Mouse (Mus musculus): ENCODE results near the gene Dync1h1. TPM values are rescaled to one million over a fixed set of nuclear protein-coding genes. Genes with fewer than 3 reads are reported as not detected.
A peak's percentile ranks its signal among the peaks of the same experiment; 100 is the strongest.

Gene Dync1h1
- total and polyA plus RNA-seq, 3 experiments = 111 to 168 (median 135) TPM

DNA sequence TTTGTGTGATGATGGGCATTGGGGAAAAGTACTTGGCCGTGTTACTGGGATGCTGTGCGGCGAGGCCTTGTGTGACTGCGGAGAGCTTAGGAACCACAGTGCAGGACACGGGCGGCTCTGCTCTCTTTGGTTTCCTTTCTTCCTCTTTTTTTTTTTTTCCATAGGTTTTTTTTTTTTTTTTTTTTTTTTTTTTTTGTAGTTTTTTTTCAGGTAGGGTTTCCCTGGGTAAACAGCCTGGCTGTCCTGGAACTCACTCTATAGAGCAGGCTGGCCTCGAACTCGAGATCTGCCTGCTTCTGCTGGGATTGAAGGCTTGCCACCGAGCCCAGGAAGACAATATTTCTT lies 7.9 kb downstream of the Dync1h1 start:
- no peak overlapping the region for H3K4me3 ChIP-seq
- 40% methylated on average over 9 of the region's 9 CpGs for WGBS
- H3K27me3 ChIP-seq (ENCODE audit: control insufficient read depth, insufficient read depth, low read length) = no peaks in the 10 kb centered on the region
- H3K27ac ChIP-seq = peak overlapping the region; percentile 36; the same call in 1 of the 2 replicates
- TF ChIP-seq EP300 (IDR thresholded peaks at IDR 0.05; ENCODE audit: insufficient read depth, low read depth, low read length) (no peak), CTCF (IDR thresholded peaks at IDR 0.05) (no peak), POLR2A (IDR thresholded peaks at IDR 0.05; ENCODE audit: insufficient read depth, low read depth, low read length) (no peak)
- peaks cover 8% of the 10 kb centered on the region for H3K79me2 ChIP-seq (replicated peaks; ENCODE audit: control insufficient read depth, insufficient read depth, low read length)
- no peak overlapping the region for H3K9ac ChIP-seq (ENCODE audit: low read depth, low read length)
- intact Hi-C loops (cut with DNase I) = no loop called here
- DNase-seq = no peak
- peaks cover 12% of the 10 kb centered on the region for H3K4me1 ChIP-seq (ENCODE audit: control insufficient read depth, insufficient read depth, low read length)
- H3K36me3 ChIP-seq (ENCODE audit: control insufficient read depth, insufficient read depth, low read length) = no peaks in the 10 kb centered on the region

DNA sequence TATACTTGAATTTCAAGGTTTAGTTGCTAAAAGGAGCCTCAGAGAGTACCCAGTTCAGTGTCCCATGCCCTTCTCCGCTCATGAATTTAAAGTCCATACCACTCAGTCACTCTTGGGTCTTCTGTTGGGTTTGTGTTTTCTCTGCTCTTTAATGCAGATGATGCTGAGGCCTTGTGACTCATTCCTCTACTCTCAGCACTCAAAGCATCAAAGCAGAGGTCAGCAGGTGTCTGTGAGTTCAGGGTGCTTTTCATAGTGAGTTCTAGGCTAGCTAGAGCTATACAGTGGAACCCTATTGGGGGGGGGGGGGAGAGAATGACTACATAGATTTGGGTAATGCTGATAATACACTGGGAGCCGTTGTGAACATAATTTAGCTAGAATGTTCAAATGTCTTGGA lies 9.5 kb downstream of the Dync1h1 start:
- H3K36me3 ChIP-seq (ENCODE audit: control insufficient read depth, insufficient read depth, low read length) = no peaks in the 10 kb centered on the region
- no peak overlapping the region for H3K9ac ChIP-seq (ENCODE audit: low read depth, low read length)
- intact Hi-C loops (cut with DNase I) = no loop called here
- H3K4me3 ChIP-seq = no peak overlapping the region
- 85% methylated on average over 2 of the region's 2 CpGs for whole genome bisulfite sequencing
- H3K27me3 ChIP-seq (ENCODE audit: control insufficient read depth, insufficient read depth, low read length) = no peaks in the 10 kb centered on the region
- no peak overlapping the region for H3K27ac ChIP-seq
- TF ChIP-seq CTCF (IDR thresholded peaks at IDR 0.05) = no peak
- TF ChIP-seq POLR2A (IDR thresholded peaks at IDR 0.05; ENCODE audit: insufficient read depth, low read depth, low read length) = no peak
- TF ChIP-seq EP300 (IDR thresholded peaks at IDR 0.05; ENCODE audit: insufficient read depth, low read depth, low read length) = no peak
- H3K79me2 ChIP-seq (replicated peaks; ENCODE audit: control insufficient read depth, insufficient read depth, low read length) = peaks cover 7% of the 10 kb centered on the region
- peaks cover 10% of the 10 kb centered on the region for H3K4me1 ChIP-seq (ENCODE audit: control insufficient read depth, insufficient read depth, low read length)
- DNase-seq = no peak

DNA sequence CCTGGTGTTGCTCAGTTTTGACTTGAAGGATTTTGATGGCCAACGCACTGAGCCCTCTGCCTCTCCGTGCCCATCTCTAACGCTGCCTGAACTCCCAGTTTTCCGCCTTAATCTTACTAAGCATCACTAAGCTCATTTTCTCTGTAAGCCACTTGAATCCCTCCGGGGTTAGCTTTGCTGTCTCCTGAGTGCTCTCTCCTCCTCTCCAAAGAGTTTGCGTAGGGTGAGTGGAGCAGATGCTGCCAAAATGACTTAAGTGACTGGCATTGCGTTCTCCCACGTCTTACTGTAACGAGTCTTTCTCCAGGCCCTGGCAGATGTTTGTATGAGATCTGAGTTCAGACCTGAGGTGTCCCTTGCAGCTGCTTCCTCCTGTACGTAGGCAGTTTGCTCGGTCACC lies 28.8 kb downstream of the Dync1h1 start:
- intact Hi-C loops (cut with DNase I) = loop anchor here (5.0 kb wide), 1 partner anchor 37 kb away; no protein-coding TSS in a partner anchor

GRCm38 (mm10) chr12:110636293-110636692 lies 35.0 kb downstream of the Dync1h1 start:
- no peak for DNase-seq
- TF ChIP-seq POLR2A (IDR thresholded peaks at IDR 0.05; ENCODE audit: insufficient read depth, low read depth, low read length) (no peak), CTCF (IDR thresholded peaks at IDR 0.05) (no peak), EP300 (IDR thresholded peaks at IDR 0.05; ENCODE audit: insufficient read depth, low read depth, low read length) (no peak)
- Histone ChIP-seq H3K4me3 (no peak overlapping the region), H3K27me3 (ENCODE audit: control insufficient read depth, insufficient read depth, low read length) (no peaks in the 10 kb centered on the region), H3K36me3 (ENCODE audit: control insufficient read depth, insufficient read depth, low read length) (no peaks in the 10 kb centered on the region), H3K27ac (no peak overlapping the region), H3K79me2 (replicated peaks; ENCODE audit: control insufficient read depth, insufficient read depth, low read length) (no peaks in the 10 kb centered on the region), H3K9ac (ENCODE audit: low read depth, low read length) (no peak overlapping the region), H3K4me1 (ENCODE audit: control insufficient read depth, insufficient read depth, low read length) (no peaks in the 10 kb centered on the region)
- WGBS = 92% methylated on average over 12 of the region's 12 CpGs
- intact Hi-C loops (cut with DNase I) = no loop called here

More for the DNA sequence above, 28.8 kb downstream of the Dync1h1 start:
- no peaks in the 10 kb centered on the region for H3K4me1 ChIP-seq (ENCODE audit: control insufficient read depth, insufficient read depth, low read length)
- no peak for DNase-seq
- no peaks in the 10 kb centered on the region for H3K36me3 ChIP-seq (ENCODE audit: control insufficient read depth, insufficient read depth, low read length)
- 91% methylated on average over 11 of the region's 11 CpGs for WGBS
- H3K27me3 ChIP-seq (ENCODE audit: control insufficient read depth, insufficient read depth, low read length) = no peaks in the 10 kb centered on the region
- no peak overlapping the region for H3K27ac ChIP-seq
- H3K9ac ChIP-seq (ENCODE audit: low read depth, low read length) = no peak overlapping the region
- H3K79me2 ChIP-seq (replicated peaks; ENCODE audit: control insufficient read depth, insufficient read depth, low read length) = no peaks in the 10 kb centered on the region
- H3K4me3 ChIP-seq = no peak overlapping the region
- no peak for TF ChIP-seq POLR2A (IDR thresholded peaks at IDR 0.05; ENCODE audit: insufficient read depth, low read depth, low read length)
- no peak for TF ChIP-seq CTCF (IDR thresholded peaks at IDR 0.05)
- TF ChIP-seq EP300 (IDR thresholded peaks at IDR 0.05; ENCODE audit: insufficient read depth, low read depth, low read length) = no peak

GRCm38 (mm10) chr12:110637507-110638114 lies 36.4 kb downstream of the Dync1h1 start:
- no peak for DNase-seq
- H3K36me3 ChIP-seq (ENCODE audit: control insufficient read depth, insufficient read depth, low read length) = no peaks in the 10 kb centered on the region
- 89% methylated on average over 13 of the region's 13 CpGs for WGBS
- H3K9ac ChIP-seq (ENCODE audit: low read depth, low read length) = no peak overlapping the region
- H3K27me3 ChIP-seq (ENCODE audit: control insufficient read depth, insufficient read depth, low read length) = no peaks in the 10 kb centered on the region
- no peaks in the 10 kb centered on the region for H3K79me2 ChIP-seq (replicated peaks; ENCODE audit: control insufficient read depth, insufficient read depth, low read length)
- H3K4me1 ChIP-seq (ENCODE audit: control insufficient read depth, insufficient read depth, low read length) = no peaks in the 10 kb centered on the region
- no peak overlapping the region for H3K27ac ChIP-seq
- H3K4me3 ChIP-seq = no peak overlapping the region
- intact Hi-C loops (cut with DNase I) = no loop called here
- TF ChIP-seq CTCF (IDR thresholded peaks at IDR 0.05) = no peak
- TF ChIP-seq POLR2A (IDR thresholded peaks at IDR 0.05; ENCODE audit: insufficient read depth, low read depth, low read length) = no peak
- no peak for TF ChIP-seq EP300 (IDR thresholded peaks at IDR 0.05; ENCODE audit: insufficient read depth, low read depth, low read length)

DNA sequence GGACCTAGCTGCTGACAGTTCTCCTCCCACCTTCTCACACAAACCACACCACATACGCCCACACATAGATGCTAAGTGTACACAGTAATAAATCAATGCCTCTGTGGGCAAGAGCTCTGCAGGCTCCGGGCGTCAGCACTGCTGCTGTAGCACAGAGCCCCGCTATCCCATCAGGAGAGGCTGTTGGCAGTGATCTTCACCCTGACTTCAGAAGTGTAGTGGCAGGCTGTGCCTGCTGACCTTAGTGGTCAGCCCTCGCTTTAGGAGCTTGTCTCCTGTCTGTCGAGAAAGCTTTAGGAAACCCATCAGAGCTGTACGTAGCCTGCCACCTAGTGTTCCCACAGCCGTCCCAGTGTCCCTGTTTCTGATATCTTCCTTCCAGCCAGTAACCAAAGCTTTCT lies 49.0 kb downstream of the Dync1h1 start:
- Histone ChIP-seq H3K4me1 (ENCODE audit: control insufficient read depth, insufficient read depth, low read length) (no peaks in the 10 kb centered on the region), H3K4me3 (no peak overlapping the region), H3K27ac (no peak overlapping the region), H3K36me3 (ENCODE audit: control insufficient read depth, insufficient read depth, low read length) (no peaks in the 10 kb centered on the region), H3K79me2 (replicated peaks; ENCODE audit: control insufficient read depth, insufficient read depth, low read length) (no peaks in the 10 kb centered on the region), H3K9ac (ENCODE audit: low read depth, low read length) (no peak overlapping the region), H3K27me3 (ENCODE audit: control insufficient read depth, insufficient read depth, low read length) (no peaks in the 10 kb centered on the region)
- intact Hi-C loops (cut with DNase I) = no loop called here
- no peak for DNase-seq
- peak; percentile 20 for TF ChIP-seq CTCF (IDR thresholded peaks at IDR 0.05)
- no peak for TF ChIP-seq POLR2A (IDR thresholded peaks at IDR 0.05; ENCODE audit: insufficient read depth, low read depth, low read length)
- 83% methylated on average over 8 of the region's 8 CpGs for WGBS
